Mouse (Mus musculus) thymus, adult 18-20 months (tissue): ENCODE data around the gene Tcl1b3.

Experiments used
- DNase-seq, 2 experiments: peaks; one replicate each; pipeline ENCODE4 v3.0.0; 2022; ENCODE audit warnings: mixed read lengths in 2 of 2

The Tcl1b3 gene

GRCm38 (mm10) chr12:105235091-105235490 lies 44.2 kb downstream of the Tcl1b3 start:
- no peak for DNase-seq

GRCm38 (mm10) chr12:105239060-105239459 lies 48.2 kb downstream of the Tcl1b3 start:
- DNase-seq = no peak
